Mouse (Mus musculus): ENCODE measurements around the gene Elf1.

- TF ChIP-seq MAX (IDR thresholded peaks at IDR 0.05; ENCODE audit: low read depth) = no peak
- no peak for TF ChIP-seq POLR2AphosphoS2 (IDR thresholded peaks at IDR 0.05; ENCODE audit: insufficient read length, low read depth)
- no peak for TF ChIP-seq USF1 (IDR thresholded peaks at IDR 0.05; ENCODE audit: low read depth)
- TF ChIP-seq POLR2A (IDR thresholded peaks at IDR 0.05; ENCODE audit: insufficient read length, low read depth) = no peak
- TF ChIP-seq MYOG (IDR thresholded peaks at IDR 0.05; ENCODE audit: control insufficient read depth in 1 of 3, insufficient read depth in 1 of 3, insufficient read length in 2 of 3, low read depth in 2 of 3) = no peak
- no peak for TF ChIP-seq TCF3 (IDR thresholded peaks at IDR 0.05; ENCODE audit: insufficient read length, low read depth)
- no peak for TF ChIP-seq E2F4 (IDR thresholded peaks at IDR 0.05; ENCODE audit: insufficient read depth)
- TF ChIP-seq TCF12 (IDR thresholded peaks at IDR 0.05; ENCODE audit: insufficient read depth, poor library complexity, severe bottlenecking) = no peak
- no peak for TF ChIP-seq SRF (IDR thresholded peaks at IDR 0.05; ENCODE audit: control insufficient read depth, insufficient read length, low read depth)
- no peak for TF ChIP-seq REST (IDR thresholded peaks at IDR 0.05; ENCODE audit: insufficient read depth, insufficient read length)
- no peak for TF ChIP-seq MYOD1 (IDR thresholded peaks at IDR 0.05; ENCODE audit: control insufficient read depth in 1 of 3, insufficient read length in 2 of 3, low read depth in 2 of 3)
Observed at GRCm38 (mm10) chr14:79488531-79488930, 7.5 kb downstream of the Elf1 start.

Data from myocyte (in vitro differentiated cells).